Mouse (Mus musculus): ENCODE results near the gene Hamp2. TPM values are rescaled to one million over a fixed set of nuclear protein-coding genes. Genes with fewer than 3 reads are reported as not detected.
A peak's percentile ranks its signal among the peaks of the same experiment; 100 is the strongest.

Gene Hamp2
- polyA plus RNA-seq, 1 experiment from 2014 or later, result not detected

DNA sequence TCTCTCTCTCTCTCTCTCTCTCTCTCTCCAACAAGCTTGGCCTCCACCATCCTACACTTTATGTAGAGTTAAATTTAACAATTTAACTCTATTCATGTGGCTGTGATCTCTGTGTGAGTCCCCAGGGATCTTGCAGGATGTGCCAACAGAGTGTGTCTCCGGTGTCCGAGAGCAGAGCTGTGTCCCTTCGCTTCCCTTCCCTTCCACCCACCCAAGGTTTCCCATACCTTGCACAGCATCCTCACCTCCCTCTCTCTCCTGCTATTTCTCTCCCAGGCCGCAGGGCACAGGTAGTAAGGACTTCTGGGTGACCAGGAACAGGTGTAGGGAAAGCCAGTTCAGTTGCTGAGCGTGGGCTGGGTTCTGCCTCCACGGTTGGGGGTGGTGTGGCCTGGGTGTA lies 45.5 kb downstream of the Hamp2 start:
- H3K4me2 ChIP-seq, result no peak overlapping the region
- WGBS (ENCODE audit: insufficient replicate concordance), result 77% methylated on average over 6 of the region's 6 CpGs
- no peak overlapping the region for H3K27ac ChIP-seq (ENCODE audit: low read depth, low read length)
- H3K4me3 ChIP-seq (ENCODE audit: low read depth, low read length), result no peak overlapping the region
- no peak overlapping the region for H3K9ac ChIP-seq (ENCODE audit: low read depth, low read length)
- no peaks in the 10 kb centered on the region for H3K27me3 ChIP-seq (ENCODE audit: control insufficient read depth, insufficient read depth, low read length)
- no peak for ATAC-seq (replicated peaks; ENCODE audit: insufficient number of reproducible peaks, low FRiP score, low TSS enrichment)
- H3K9me3 ChIP-seq (replicated peaks; ENCODE audit: control insufficient read depth, low read length), result no peaks in the 10 kb centered on the region
- H3K4me1 ChIP-seq (ENCODE audit: control insufficient read depth, insufficient read depth, low read length), result no peaks in the 10 kb centered on the region
- H3K36me3 ChIP-seq (ENCODE audit: control insufficient read depth, insufficient read depth, low read length), result no peaks in the 10 kb centered on the region

DNA sequence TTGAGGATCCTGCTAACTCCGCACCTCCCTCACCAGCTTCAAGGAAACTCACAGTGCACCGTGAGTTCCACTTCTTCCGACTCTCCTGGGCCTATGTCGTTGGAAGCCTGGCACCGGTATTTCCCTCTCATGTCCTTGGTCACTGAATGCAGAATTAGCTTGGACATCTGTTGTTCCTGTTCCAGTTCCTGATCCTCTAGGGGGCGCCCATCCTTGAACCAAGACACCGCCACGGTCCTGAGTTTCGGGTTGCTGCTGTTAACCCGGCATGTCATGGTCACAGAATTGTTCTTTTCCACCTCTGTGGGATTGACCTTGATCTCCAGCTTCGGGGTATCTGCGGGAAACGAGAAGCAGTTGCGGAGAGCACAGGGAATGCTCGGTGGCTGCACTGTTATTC lies 51.4 kb downstream of the Hamp2 start:
- 25% methylated on average over 15 of the region's 15 CpGs for WGBS (ENCODE audit: insufficient replicate concordance)
- no peak for ATAC-seq (replicated peaks; ENCODE audit: insufficient number of reproducible peaks, low FRiP score, low TSS enrichment)
- Histone ChIP-seq H3K9me3 (replicated peaks; ENCODE audit: control insufficient read depth, low read length) (no peaks in the 10 kb centered on the region), H3K27me3 (ENCODE audit: control insufficient read depth, insufficient read depth, low read length) (peaks cover 17% of the 10 kb centered on the region; the same call in 1 of the 2 replicates), H3K4me1 (ENCODE audit: control insufficient read depth, insufficient read depth, low read length) (no peaks in the 10 kb centered on the region), H3K4me3 (ENCODE audit: low read depth, low read length) (no peak overlapping the region), H3K27ac (ENCODE audit: low read depth, low read length) (no peak overlapping the region), H3K9ac (ENCODE audit: low read depth, low read length) (no peak overlapping the region), H3K4me2 (peak overlapping the region; percentile 42), H3K36me3 (ENCODE audit: control insufficient read depth, insufficient read depth, low read length) (no peaks in the 10 kb centered on the region)

Other genes starting within 250 kb of the Hamp2 start
- gene 2200002J24Rik, start 225.8 kb downstream of the Hamp2 start, polyA plus RNA-seq (2014; fragmentation: Nextera tagmentation; extraction: Ambion mirVana), result 0.70 and 1.6 TPM in 2 replicates
- gene Atp4a, start 212.5 kb downstream of the Hamp2 start, polyA plus RNA-seq (2014; fragmentation: Nextera tagmentation; extraction: Ambion mirVana), result 0.17 and 1.4 TPM in 2 replicates
- 172 and 173 TPM in 2 replicates for gene Tmem147, start 195.1 kb downstream of the Hamp2 start, polyA plus RNA-seq (2014; fragmentation: Nextera tagmentation; extraction: Ambion mirVana)
- 0.25 and 0.36 TPM in 2 replicates for gene Gapdhs, start 181.0 kb downstream of the Hamp2 start, polyA plus RNA-seq (2014; fragmentation: Nextera tagmentation; extraction: Ambion mirVana)
- 0.49 and 0.56 TPM in 2 replicates for gene Sbsn, start 173.2 kb downstream of the Hamp2 start, polyA plus RNA-seq (2014; fragmentation: Nextera tagmentation; extraction: Ambion mirVana)
- 1.1 and 1.2 TPM in 2 replicates for gene Dmkn, start 160.9 kb downstream of the Hamp2 start, polyA plus RNA-seq (2014; fragmentation: Nextera tagmentation; extraction: Ambion mirVana)
- gene Krtdap, start 136.8 kb downstream of the Hamp2 start, polyA plus RNA-seq (2014; fragmentation: Nextera tagmentation; extraction: Ambion mirVana), result not detected in 2 replicates
- gene Ffar2, start 100.9 kb downstream of the Hamp2 start, polyA plus RNA-seq (2014; fragmentation: Nextera tagmentation; extraction: Ambion mirVana), result not detected in 2 replicates
- gene Ffar3, start 68.5 kb downstream of the Hamp2 start, polyA plus RNA-seq (2014; fragmentation: Nextera tagmentation; extraction: Ambion mirVana), result not detected in 2 replicates
- not detected in 2 replicates for gene Ffar1, start 63.1 kb downstream of the Hamp2 start, polyA plus RNA-seq (2014; fragmentation: Nextera tagmentation; extraction: Ambion mirVana)
- gene Cd22, start 44.3 kb downstream of the Hamp2 start, polyA plus RNA-seq (2014; fragmentation: Nextera tagmentation; extraction: Ambion mirVana), result not detected in 2 replicates
- 0.09 TPM in 1 of 2 replicates, not detected in the other for gene Mag, start 9.8 kb downstream of the Hamp2 start, polyA plus RNA-seq (2014; fragmentation: Nextera tagmentation; extraction: Ambion mirVana)
- gene Hamp, start 19.4 kb upstream of the Hamp2 start, polyA plus RNA-seq (2014; fragmentation: Nextera tagmentation; extraction: Ambion mirVana), result not detected in 2 replicates
- gene Usf2, start 32.1 kb upstream of the Hamp2 start, polyA plus RNA-seq (2014; fragmentation: Nextera tagmentation; extraction: Ambion mirVana), result 18.8 and 19.6 TPM in 2 replicates
- 11.6 and 14.4 TPM in 2 replicates for gene Lsr, start 48.8 kb upstream of the Hamp2 start, polyA plus RNA-seq (2014; fragmentation: Nextera tagmentation; extraction: Ambion mirVana)
- 0.72 and 0.89 TPM in 2 replicates for gene Fam187b, start 49.1 kb upstream of the Hamp2 start, polyA plus RNA-seq (2014; fragmentation: Nextera tagmentation; extraction: Ambion mirVana)
- 30.3 and 38.5 TPM in 2 replicates for gene Fxyd5, start 117.8 kb upstream of the Hamp2 start, polyA plus RNA-seq (2014; fragmentation: Nextera tagmentation; extraction: Ambion mirVana)
- gene Fxyd7, start 126.8 kb upstream of the Hamp2 start, polyA plus RNA-seq (2014; fragmentation: Nextera tagmentation; extraction: Ambion mirVana), result 2.5 and 4.9 TPM in 2 replicates
- gene Fxyd1, start 132.5 kb upstream of the Hamp2 start, polyA plus RNA-seq (2014; fragmentation: Nextera tagmentation; extraction: Ambion mirVana), result 566 and 581 TPM in 2 replicates
- 0.13 and 0.34 TPM in 2 replicates for gene Lgi4, start 134.7 kb upstream of the Hamp2 start, polyA plus RNA-seq (2014; fragmentation: Nextera tagmentation; extraction: Ambion mirVana)
- gene Fxyd3, start 152.0 kb upstream of the Hamp2 start, polyA plus RNA-seq (2014; fragmentation: Nextera tagmentation; extraction: Ambion mirVana), result 0.38 and 1.8 TPM in 2 replicates
- gene Hpn, start 190.6 kb upstream of the Hamp2 start, polyA plus RNA-seq (2014; fragmentation: Nextera tagmentation; extraction: Ambion mirVana), result 2.7 and 3.3 TPM in 2 replicates
- 3.0 TPM in 2 replicates for gene Scn1b, start 202.3 kb upstream of the Hamp2 start, polyA plus RNA-seq (2014; fragmentation: Nextera tagmentation; extraction: Ambion mirVana)
- 49.0 and 55.9 TPM in 2 replicates for gene Gramd1a, start 231.2 kb upstream of the Hamp2 start, polyA plus RNA-seq (2014; fragmentation: Nextera tagmentation; extraction: Ambion mirVana)